Mouse (Mus musculus) limb, embryonic 11.5 days (tissue): ENCODE measurements around the gene P2ry1. TPM values are rescaled to one million over a fixed set of nuclear protein-coding genes. Genes with fewer than 3 reads are reported as not detected.

Experiments used
- ATAC-seq: fragments of 200-750 bp; cut with Nextera tagmentation; 2 replicates; pipeline ENCODE4 v1.8.0; 2017; ENCODE audit warnings: low read depth; ENCODE audit not compliant: insufficient number of reproducible peaks, low FRiP score, low TSS enrichment
- DNase-seq: peaks from one replicate; pipeline ENCODE4 v3.0.0-alpha.2; 2015; ENCODE audit warnings: low spot score
- H3K27ac ChIP-seq: fragments of 300-500 bp; sonication (generic); replicated peaks from 2 replicates; pipeline ENCODE4 v1.5.1; 2014; ENCODE audit warnings: low read depth, mild to moderate bottlenecking, low read length
- H3K27me3 ChIP-seq: fragments of 300-500 bp; sonication (generic); 2 replicates; pipeline ENCODE4 v1.6.1; 2014; ENCODE audit warnings: mild to moderate bottlenecking, low read length, mixed read lengths; ENCODE audit not compliant: control insufficient read depth, insufficient read depth
- H3K36me3 ChIP-seq: fragments of 300-500 bp; sonication (generic); 2 replicates; pipeline ENCODE4 v1.6.1; 2014; ENCODE audit warnings: mild to moderate bottlenecking, low read length, moderate library complexity, mixed read lengths; ENCODE audit not compliant: control insufficient read depth, insufficient read depth
- H3K4me1 ChIP-seq: fragments of 300-500 bp; sonication (generic); 2 replicates; pipeline ENCODE4 v1.6.1; 2014; ENCODE audit warnings: low read length, mixed read lengths; ENCODE audit not compliant: control insufficient read depth, insufficient read depth
- H3K4me2 ChIP-seq: fragments of 300-500 bp; sonication (generic); 2 replicates; pipeline ENCODE4 v1.6.1; 2014; ENCODE audit warnings: low read depth, mild to moderate bottlenecking, moderate library complexity; ENCODE audit not compliant: severe bottlenecking
- H3K4me3 ChIP-seq: fragments of 300-500 bp; sonication (generic); 2 replicates; pipeline ENCODE4 v1.5.1; 2014; ENCODE audit warnings: low read depth, low read length
- H3K9ac ChIP-seq: fragments of 300-500 bp; sonication (generic); 2 replicates; pipeline ENCODE4 v1.6.1; 2014; ENCODE audit warnings: mild to moderate bottlenecking, low read length
- H3K9me3 ChIP-seq: fragments of 300-500 bp; sonication (generic); 2 replicates; pipeline ENCODE4 v1.6.1; 2016; ENCODE audit warnings: low read length; ENCODE audit not compliant: control insufficient read depth
- WGBS: fragments of 180-500 bp; shearing (Covaris S2); extraction: QIAGEN DNeasy Blood & Tissue Kit; methylation state at CpG from one replicate; pipeline ENCODE4 v1.1.7; 2014; 5-methylcytosine and 5-hydroxymethylcytosine counted together
- polyA plus RNA-seq: library from polyadenylated mRNA; unstranded; fragments of >200 nt; fragmentation: Nextera tagmentation; extraction: Ambion mirVana; gene quantifications from 2 replicates; pipeline ENCODE4 v1.2.1, GENCODE M21; 2014

The P2ry1 gene
- polyA plus RNA-seq, 1 experiment from 2014 or later, result 2.0 TPM

- Histone ChIP-seq H3K9me3 (no peaks in the 10 kb centered on the region), H3K9ac (no peak overlapping the region), H3K27ac (no peak overlapping the region), H3K4me3 (no peak overlapping the region), H3K36me3 (no peaks in the 10 kb centered on the region), H3K27me3 (no peaks in the 10 kb centered on the region), H3K4me1 (no peaks in the 10 kb centered on the region), H3K4me2 (no peak overlapping the region)
- DNase-seq, result no peak
- WGBS, result 86% methylated on average over 5 of the region's 5 CpGs
- ATAC-seq, result no peak
These were observed 37.3 kb downstream of the P2ry1 start for GRCm38 (mm10) chr3:61039916-61040315.

GRCm38 (mm10) chr3:61049976-61050672 is 47.5 kb downstream of the P2ry1 start:
- 90% methylated on average over 3 of the region's 3 CpGs for WGBS
- Histone ChIP-seq H3K4me2 (no peak overlapping the region), H3K9me3 (no peaks in the 10 kb centered on the region), H3K27ac (no peak overlapping the region), H3K4me1 (no peaks in the 10 kb centered on the region), H3K27me3 (no peaks in the 10 kb centered on the region), H3K9ac (no peak overlapping the region), H3K36me3 (no peaks in the 10 kb centered on the region), H3K4me3 (no peak overlapping the region)
- ATAC-seq (no peak), DNase-seq (no peak)
